Mouse (Mus musculus): Measurements from ENCODE around the gene Kank2. TPM values are rescaled to one million over a fixed set of nuclear protein-coding genes. Genes with fewer than 3 reads are reported as not detected.
"Not testable (repeated sequence)": the region's sequence is repeated elsewhere in the genome, so short reads cannot be mapped to it uniquely, and the experiment has no call there.

Kank2 gene
- polyA plus RNA-seq, 1 experiment from 2014 or later, result 19.9 TPM

DNA sequence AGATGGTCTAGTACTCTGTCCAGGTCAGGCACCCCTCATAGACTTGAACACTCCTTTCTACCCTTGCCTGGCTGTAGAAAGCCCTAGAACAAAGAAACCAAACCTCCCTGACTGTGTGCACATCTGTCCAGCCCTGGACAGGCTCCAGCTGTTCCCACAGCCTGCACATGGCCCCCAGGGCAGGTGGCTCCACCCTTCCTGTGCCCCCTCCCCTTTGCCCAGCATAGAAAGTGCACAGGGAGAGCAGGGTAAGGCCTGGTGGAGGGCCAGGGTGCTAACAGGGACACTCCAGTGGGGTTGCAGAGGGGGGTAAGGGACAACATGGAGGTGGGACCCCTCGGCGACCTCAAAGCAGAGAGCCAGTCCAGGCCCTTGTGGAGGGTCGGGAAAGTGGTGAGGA, 2.3 kb downstream of the Kank2 start:
- Histone ChIP-seq H3K27me3 (replicated peaks) (no peaks in the 10 kb centered on the region), H3K9ac (peak overlapping the region; percentile 66), H3K36me3 (peaks cover 52% of the 10 kb centered on the region), H3K4me3 (peak overlapping the region; percentile 80), H3K27ac (ENCODE audit: poor library complexity, severe bottlenecking) (peak overlapping the region; percentile 74), H3K4me1 (replicated peaks) (peaks cover 59% of the 10 kb centered on the region), H3K9me3 (replicated peaks) (no peaks in the 10 kb centered on the region), H3K4me2 (peak overlapping the region; percentile 69)
- 42% methylated on average over 3 of the region's 3 CpGs for WGBS
- ATAC-seq (ENCODE audit: insufficient number of reproducible peaks, low FRiP score), result no peak

DNA sequence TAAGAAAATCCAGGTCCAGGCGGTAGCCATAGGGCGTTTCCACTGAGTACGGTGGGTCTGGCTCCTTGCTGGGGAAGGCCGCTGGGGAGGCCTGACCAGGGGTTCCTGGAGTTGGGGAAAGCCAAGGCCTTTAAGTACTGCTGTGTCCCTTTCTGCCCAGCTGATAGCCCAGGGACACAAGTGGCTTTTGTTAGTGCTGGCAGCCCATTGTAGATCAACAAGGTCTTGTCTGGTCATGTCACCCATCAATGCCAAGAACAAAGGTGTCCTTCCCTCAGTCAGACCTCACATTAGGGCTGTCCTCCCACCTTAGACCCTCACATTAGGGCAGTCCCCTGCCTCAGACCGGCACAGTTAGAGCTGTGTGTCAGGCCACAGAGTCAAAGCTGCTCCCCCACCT, 3.0 kb downstream of the Kank2 start:
- peak overlapping the region; percentile 69 for H3K4me2 ChIP-seq
- 73% methylated on average over 5 of the region's 5 CpGs for WGBS

DNA sequence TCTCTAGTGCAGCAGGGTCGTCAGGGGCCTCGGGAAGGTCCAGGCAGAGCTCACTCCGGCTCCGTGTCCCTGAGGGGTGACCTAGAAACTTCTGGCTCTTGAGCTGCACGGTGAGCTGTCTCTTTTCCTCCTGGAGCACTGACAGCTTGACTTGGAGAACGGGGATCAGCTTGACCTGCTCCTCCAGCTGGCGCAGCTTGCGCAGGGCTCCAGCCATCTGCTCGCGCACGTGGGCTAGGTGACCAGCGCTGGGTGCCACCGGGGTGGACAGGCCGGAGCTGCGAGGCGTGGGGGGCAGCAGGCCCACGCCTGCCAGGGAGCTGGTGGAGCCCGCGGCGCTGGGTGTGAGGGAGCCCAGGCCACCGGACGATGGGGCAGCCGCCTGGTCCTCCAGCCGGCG, 3.6 kb downstream of the Kank2 start:
- Histone ChIP-seq H3K27me3 (replicated peaks) (no peaks in the 10 kb centered on the region), H3K9me3 (replicated peaks) (no peaks in the 10 kb centered on the region), H3K4me1 (replicated peaks) (peaks cover 68% of the 10 kb centered on the region), H3K9ac (no peak overlapping the region), H3K4me3 (no peak overlapping the region), H3K27ac (ENCODE audit: poor library complexity, severe bottlenecking) (no peak overlapping the region), H3K4me2 (no peak overlapping the region), H3K36me3 (peaks cover 53% of the 10 kb centered on the region)
- no peak for ATAC-seq (ENCODE audit: insufficient number of reproducible peaks, low FRiP score)
- WGBS, result 89% methylated on average over 25 of the region's 25 CpGs

More for the DNA sequence above, 3.0 kb downstream of the Kank2 start:
- ATAC-seq (ENCODE audit: insufficient number of reproducible peaks, low FRiP score), result no peak
- 0 out of 2 replicates have a peak overlapping the region, but pooled peaks have one; percentile 80 for H3K4me3 ChIP-seq
- peaks cover 48% of the 10 kb centered on the region for H3K36me3 ChIP-seq
- peak overlapping the region; percentile 66; the same call in 1 of the 2 replicates for H3K9ac ChIP-seq
- peak overlapping the region; percentile 74 for H3K27ac ChIP-seq (ENCODE audit: poor library complexity, severe bottlenecking)
- H3K27me3 ChIP-seq (replicated peaks), result no peaks in the 10 kb centered on the region
- H3K4me1 ChIP-seq (replicated peaks), result peaks cover 62% of the 10 kb centered on the region
- H3K9me3 ChIP-seq (replicated peaks), result no peaks in the 10 kb centered on the region

DNA sequence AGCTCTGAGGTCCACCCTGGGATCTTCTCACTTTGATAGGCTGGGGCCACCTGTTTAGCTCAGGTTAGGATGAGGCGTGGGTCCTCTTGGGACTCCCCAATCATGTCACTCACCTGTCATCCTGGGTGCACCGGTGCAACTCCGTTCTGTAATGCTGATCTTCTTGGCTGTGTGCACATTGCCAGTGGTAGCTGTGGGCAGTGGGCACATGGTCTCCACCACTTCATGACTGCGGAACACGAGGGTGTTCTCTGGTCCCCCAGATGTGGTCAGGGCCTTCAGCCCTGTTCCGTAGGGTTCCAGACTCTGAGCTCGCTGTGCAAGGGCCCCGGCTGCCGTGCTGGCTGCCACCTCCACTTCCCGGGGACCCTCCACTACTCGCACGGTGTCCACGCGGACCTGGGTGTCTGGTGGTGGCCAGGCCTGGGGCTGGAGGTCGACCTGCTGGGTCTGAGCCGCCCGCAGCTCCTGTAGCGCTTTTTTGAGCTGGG, 4.2 kb downstream of the Kank2 start:
- Histone ChIP-seq H3K9me3 (replicated peaks) (no peaks in the 10 kb centered on the region), H3K9ac (no peak overlapping the region), H3K4me3 (no peak overlapping the region), H3K27ac (ENCODE audit: poor library complexity, severe bottlenecking) (no peak overlapping the region), H3K27me3 (replicated peaks) (no peaks in the 10 kb centered on the region), H3K4me2 (no peak overlapping the region), H3K4me1 (replicated peaks) (peaks cover 68% of the 10 kb centered on the region), H3K36me3 (peaks cover 59% of the 10 kb centered on the region)
- 91% methylated on average over 18 of the region's 18 CpGs for WGBS
- ATAC-seq (ENCODE audit: insufficient number of reproducible peaks, low FRiP score), result no peak

- 93% methylated on average over 6 of the region's 6 CpGs for WGBS
- H3K36me3 ChIP-seq, result peaks cover 68% of the 10 kb centered on the region
Measured at GRCm38 (mm10) chr9:21793507-21793906, 5.0 kb downstream of the Kank2 start.

DNA sequence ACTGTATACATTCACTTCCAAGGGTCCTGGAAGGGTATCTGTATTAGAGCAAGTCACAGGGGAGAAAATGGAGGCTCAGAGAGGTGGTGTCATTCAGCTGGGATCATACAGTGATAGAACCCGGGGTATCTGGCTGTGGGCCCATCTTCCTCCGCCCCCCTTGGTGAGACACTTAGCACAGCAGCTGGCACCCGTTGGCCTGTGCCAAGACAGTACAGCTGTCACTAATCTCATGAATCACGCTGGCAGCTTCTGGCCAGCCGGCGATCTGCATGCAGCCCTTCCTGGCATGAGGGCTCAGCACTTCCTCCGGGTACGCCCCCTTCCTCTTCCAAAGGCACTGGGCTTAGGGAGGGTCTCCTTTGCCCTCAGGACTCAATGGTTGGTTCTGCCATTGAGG, 5.9 kb downstream of the Kank2 start:
- Histone ChIP-seq H3K36me3 (peaks cover 75% of the 10 kb centered on the region), H3K4me3 (peak overlapping the region; percentile 7; the same call in 1 of the 2 replicates), H3K4me2 (peak overlapping the region; percentile 42), H3K9ac (peak overlapping the region; percentile 41; the same call in 1 of the 2 replicates), H3K27ac (ENCODE audit: poor library complexity, severe bottlenecking) (peak overlapping the region; percentile 73), H3K4me1 (replicated peaks) (peaks cover 73% of the 10 kb centered on the region), H3K27me3 (replicated peaks) (no peaks in the 10 kb centered on the region), H3K9me3 (replicated peaks) (no peaks in the 10 kb centered on the region)
- no peak for ATAC-seq (ENCODE audit: insufficient number of reproducible peaks, low FRiP score)
- 58% methylated on average over 8 of the region's 8 CpGs for WGBS

More at GRCm38 (mm10) chr9:21793507-21793906, 5.0 kb downstream of the Kank2 start:
- not testable (repeated sequence) for ATAC-seq (ENCODE audit: insufficient number of reproducible peaks, low FRiP score); H3K27ac ChIP-seq (ENCODE audit: poor library complexity, severe bottlenecking); H3K9me3 ChIP-seq (replicated peaks); H3K9ac ChIP-seq; H3K4me2 ChIP-seq; H3K4me3 ChIP-seq; H3K27me3 ChIP-seq (replicated peaks)
- H3K4me1 ChIP-seq (replicated peaks), result peaks cover 65% of the 10 kb centered on the region

DNA sequence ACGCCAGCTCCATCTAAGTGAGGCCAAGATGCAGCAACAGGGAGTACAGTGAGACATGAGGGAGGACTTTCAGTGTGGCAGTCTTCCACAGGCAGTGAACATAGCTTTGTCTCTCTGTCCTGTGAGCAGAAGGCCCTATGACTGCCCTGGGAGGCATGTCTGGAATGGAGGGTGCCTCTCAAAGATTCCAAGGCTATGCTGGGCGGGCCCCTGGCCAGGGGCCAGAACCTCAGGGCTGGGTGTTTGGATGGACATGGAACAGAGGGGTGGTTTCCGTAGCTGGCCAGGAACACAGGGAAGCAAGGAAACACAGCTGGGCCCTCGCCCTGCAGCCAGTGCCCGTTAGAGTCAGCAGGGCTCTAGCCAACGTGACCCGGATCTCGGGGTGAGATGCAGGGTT, 6.7 kb downstream of the Kank2 start:
- Histone ChIP-seq H3K9ac (peak overlapping the region; percentile 46; the same call in 1 of the 2 replicates), H3K27ac (ENCODE audit: poor library complexity, severe bottlenecking) (peak overlapping the region; percentile 73), H3K4me2 (peak overlapping the region; percentile 42), H3K4me1 (replicated peaks) (peaks cover 70% of the 10 kb centered on the region), H3K27me3 (replicated peaks) (no peaks in the 10 kb centered on the region), H3K4me3 (no peak overlapping the region), H3K9me3 (replicated peaks) (no peaks in the 10 kb centered on the region), H3K36me3 (peaks cover 83% of the 10 kb centered on the region)
- peak; percentile 65 for ATAC-seq (ENCODE audit: insufficient number of reproducible peaks, low FRiP score)
- 40% methylated on average over 8 of the region's 8 CpGs for WGBS

GRCm38 (mm10) chr9:21788234-21788633, 10.3 kb downstream of the Kank2 start:
- H3K4me3 ChIP-seq, result no peak overlapping the region
- no peaks in the 10 kb centered on the region for H3K27me3 ChIP-seq (replicated peaks)
- peak overlapping the region; percentile 2; the same call in 1 of the 2 replicates for H3K9ac ChIP-seq
- H3K4me1 ChIP-seq (replicated peaks), result peaks cover 42% of the 10 kb centered on the region
- no peak overlapping the region for H3K4me2 ChIP-seq
- peak overlapping the region; percentile 9; the same call in 1 of the 2 replicates for H3K27ac ChIP-seq (ENCODE audit: poor library complexity, severe bottlenecking)
- H3K9me3 ChIP-seq (replicated peaks), result no peaks in the 10 kb centered on the region
- no peak for ATAC-seq (ENCODE audit: insufficient number of reproducible peaks, low FRiP score)
- WGBS, result 76% methylated on average over 9 of the region's 9 CpGs
- peaks cover 87% of the 10 kb centered on the region for H3K36me3 ChIP-seq

DNA sequence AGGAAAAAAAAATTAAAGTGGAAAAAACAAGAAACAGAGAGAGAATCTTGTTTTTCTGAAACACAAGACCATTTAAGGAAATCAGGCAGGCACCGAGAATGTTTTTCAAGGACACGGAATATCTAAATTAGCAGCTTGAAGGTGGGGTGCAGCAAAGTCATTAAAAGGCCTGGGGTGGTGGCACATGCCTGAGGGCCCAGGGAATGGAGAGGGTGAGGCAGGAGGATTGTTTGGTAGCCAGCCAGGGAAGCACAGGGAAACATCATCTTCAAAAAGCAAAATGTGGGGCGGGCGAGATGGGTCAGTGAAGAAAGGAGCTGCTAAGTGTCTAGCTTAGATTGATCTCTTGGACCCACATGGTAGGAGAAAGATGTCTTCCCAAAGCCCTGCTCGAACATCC, 10.9 kb downstream of the Kank2 start:
- Histone ChIP-seq H3K27ac (ENCODE audit: poor library complexity, severe bottlenecking) (no peak overlapping the region), H3K9me3 (replicated peaks) (no peaks in the 10 kb centered on the region), H3K4me2 (no peak overlapping the region), H3K27me3 (replicated peaks) (no peaks in the 10 kb centered on the region), H3K4me1 (replicated peaks) (peaks cover 37% of the 10 kb centered on the region), H3K36me3 (peaks cover 85% of the 10 kb centered on the region), H3K9ac (peak overlapping the region; percentile 2; the same call in 1 of the 2 replicates), H3K4me3 (no peak overlapping the region)
- WGBS, result 77% methylated on average over 5 of the region's 5 CpGs
- ATAC-seq (ENCODE audit: insufficient number of reproducible peaks, low FRiP score), result no peak

DNA sequence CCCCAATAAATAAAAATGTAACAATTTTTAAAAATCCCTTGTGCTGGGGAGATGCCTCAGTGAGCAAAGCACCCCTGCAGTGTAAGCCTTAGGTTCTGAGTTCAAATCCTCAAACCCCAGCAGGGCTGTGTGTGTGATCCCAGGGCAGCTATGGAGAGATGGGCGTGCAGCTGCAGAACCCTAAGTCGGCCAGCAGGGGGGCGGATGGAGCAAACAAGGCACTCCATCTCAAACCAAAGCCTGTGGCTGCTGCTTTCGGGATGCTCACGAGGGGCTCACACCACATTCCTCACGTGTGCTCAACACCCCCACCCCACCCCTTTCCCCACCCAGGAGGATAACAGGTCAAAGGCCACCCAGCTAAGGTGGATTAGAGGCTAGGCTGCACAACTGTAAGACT, 11.6 kb downstream of the Kank2 start:
- Histone ChIP-seq H3K27me3 (replicated peaks) (no peaks in the 10 kb centered on the region), H3K27ac (ENCODE audit: poor library complexity, severe bottlenecking) (peak overlapping the region; percentile 2; the same call in 1 of the 2 replicates), H3K4me2 (peak overlapping the region; percentile 1; the same call in 1 of the 2 replicates), H3K4me3 (no peak overlapping the region), H3K36me3 (peaks cover 87% of the 10 kb centered on the region), H3K4me1 (replicated peaks) (peaks cover 37% of the 10 kb centered on the region), H3K9me3 (replicated peaks) (no peaks in the 10 kb centered on the region), H3K9ac (no peak overlapping the region)
- WGBS, result 17% methylated on average over 6 of the region's 6 CpGs
- no peak for ATAC-seq (ENCODE audit: insufficient number of reproducible peaks, low FRiP score)

DNA sequence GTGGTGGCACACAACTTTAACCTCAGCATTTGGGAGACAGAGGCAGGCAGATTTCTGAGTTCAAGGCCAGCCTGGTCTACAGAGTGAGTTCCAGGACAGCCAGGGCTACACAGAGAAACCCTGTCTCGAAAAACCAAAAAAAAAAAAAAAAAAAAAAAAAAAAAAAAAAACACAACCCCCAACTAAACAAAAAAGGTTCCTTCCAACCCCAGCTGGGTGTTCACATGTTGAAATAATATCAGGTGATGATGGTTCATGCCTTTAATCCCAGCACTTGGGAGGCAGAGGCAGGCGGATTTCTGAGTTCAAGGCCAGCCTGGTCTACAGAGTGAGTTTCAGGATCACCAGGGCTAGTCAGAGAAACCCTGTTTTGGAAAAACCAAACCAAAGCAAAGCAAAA, 12.2 kb downstream of the Kank2 start:
- peaks cover 37% of the 10 kb centered on the region for H3K4me1 ChIP-seq (replicated peaks)
- H3K36me3 ChIP-seq, result peaks cover 87% of the 10 kb centered on the region
- H3K4me2 ChIP-seq; H3K9me3 ChIP-seq (replicated peaks); ATAC-seq (ENCODE audit: insufficient number of reproducible peaks, low FRiP score); H3K27ac ChIP-seq (ENCODE audit: poor library complexity, severe bottlenecking); H3K9ac ChIP-seq; H3K4me3 ChIP-seq; H3K27me3 ChIP-seq (replicated peaks): not testable (repeated sequence)
- 55% methylated on average over 2 of the region's 2 CpGs for WGBS

Measured in heart, embryonic 12.5 days (tissue).